Mouse (Mus musculus) lung, adult 18-20 months (tissue): ENCODE results near the gene Sh3gl1.

Experiments
- DNase-seq, 2 experiments: peaks; one replicate each; pipeline ENCODE4 v3.0.0; 2022; ENCODE audit warnings: mixed read lengths in 2 of 2

Gene Sh3gl1

DNA sequence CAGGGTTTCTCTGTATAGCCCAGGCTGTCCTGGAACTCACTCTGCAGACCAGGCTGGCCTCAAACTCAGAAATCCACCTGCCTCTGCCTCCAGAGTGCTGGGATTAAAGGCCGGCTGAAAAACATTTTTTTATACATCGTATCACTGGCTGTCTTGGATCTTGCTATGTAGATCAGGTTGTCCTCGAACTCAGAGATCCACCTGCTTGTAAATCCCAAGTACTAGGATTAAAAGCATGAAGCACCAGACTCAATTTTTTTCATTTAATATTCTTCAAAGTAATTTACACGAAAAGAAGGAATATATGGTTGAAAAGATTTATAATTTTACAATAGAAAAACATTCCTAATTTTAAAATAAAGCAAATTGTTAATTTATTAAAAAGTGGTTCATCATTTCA is 2.9 kb upstream of the Sh3gl1 start:
- DNase-seq, result no peak

DNA sequence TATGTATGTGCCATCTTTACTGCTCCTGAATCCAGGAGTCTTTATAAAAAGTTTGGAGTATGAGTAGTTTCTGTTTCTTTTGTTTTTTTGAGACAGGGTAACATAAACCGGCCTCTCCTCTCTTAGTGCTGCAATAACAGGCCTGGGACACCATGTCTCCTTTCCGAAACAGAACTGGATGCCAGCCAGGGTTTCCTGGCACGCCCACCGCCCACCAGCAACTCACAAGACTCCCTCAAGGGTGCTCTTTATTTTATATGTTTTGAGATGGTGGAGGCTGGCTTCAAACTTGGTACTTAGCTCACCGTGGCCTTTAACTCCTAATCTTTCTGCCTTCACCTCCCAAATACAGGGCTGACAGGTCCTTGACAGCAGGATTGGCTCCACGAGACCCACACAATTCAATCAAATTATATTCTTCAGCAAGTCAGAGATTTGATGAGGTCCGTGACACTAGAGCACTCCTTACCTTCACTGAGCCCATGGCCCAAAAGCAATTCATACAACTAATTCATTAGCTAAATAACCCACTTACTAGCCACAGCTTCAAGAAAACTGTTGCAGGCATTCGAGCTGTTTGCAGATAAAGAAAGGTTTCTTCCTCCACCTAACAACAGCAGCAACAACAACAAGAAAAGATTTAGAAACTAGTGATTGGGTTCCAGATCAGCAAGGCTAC is 2.3 kb upstream of the Sh3gl1 start:
- no peak for DNase-seq

DNA sequence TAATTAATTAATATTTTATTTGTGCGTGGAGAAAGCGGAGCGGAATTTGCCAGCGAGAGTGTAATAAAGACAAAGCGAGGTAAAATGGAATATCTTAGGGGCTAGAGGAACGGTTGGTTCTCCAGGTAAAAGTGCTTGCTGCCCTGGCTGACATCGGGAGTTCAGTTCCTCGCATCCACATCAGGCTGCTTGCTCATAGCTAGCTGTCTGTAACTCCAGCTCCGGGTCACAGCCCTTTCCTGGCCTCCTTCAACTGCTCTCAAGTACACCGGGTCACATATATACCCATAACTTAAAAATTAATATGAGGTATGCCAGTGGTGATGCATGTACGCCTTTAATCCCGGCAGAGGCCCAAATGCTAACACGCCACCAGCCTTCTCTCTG is 459 bp upstream of the Sh3gl1 start:
- no peak for DNase-seq

DNA sequence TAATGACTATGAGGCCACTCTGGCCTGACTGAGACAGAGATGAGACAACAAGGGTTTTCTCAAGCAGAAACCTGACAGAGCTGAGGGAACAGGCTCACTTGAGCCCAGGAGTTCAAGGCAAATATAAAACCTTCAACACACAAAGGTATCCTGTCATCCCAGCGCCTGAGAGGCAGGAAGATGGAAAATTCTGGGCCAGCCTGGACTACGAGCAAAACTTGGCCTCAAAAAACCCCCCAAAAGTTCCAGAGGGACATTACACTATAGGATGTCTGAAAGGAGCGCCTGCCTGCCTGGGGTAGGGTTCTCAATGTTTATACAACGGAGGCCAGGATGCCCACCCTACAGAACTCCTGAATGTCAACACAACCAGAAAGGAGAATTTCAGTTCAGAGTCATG is 1.2 kb downstream of the Sh3gl1 start:
- no peak for DNase-seq

DNA sequence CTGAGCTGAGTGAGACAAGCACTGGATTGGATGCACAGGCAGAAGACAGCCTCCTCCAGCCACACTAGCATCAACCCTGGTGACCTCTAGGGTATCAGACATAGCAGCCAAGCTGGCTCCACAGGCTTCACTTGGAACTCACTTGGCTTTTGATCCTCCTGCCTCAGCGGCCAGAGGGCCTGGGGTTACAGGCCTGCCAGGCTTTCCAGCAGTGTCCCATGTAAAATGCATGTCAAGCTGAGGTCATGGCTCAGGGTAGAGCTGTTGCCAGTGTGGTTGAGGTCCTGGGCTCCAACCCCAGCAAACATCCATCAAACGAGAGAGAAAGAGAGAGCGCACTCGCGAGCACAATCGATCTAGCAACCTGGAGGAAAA is 1.7 kb downstream of the Sh3gl1 start:
- no peak for DNase-seq

DNA sequence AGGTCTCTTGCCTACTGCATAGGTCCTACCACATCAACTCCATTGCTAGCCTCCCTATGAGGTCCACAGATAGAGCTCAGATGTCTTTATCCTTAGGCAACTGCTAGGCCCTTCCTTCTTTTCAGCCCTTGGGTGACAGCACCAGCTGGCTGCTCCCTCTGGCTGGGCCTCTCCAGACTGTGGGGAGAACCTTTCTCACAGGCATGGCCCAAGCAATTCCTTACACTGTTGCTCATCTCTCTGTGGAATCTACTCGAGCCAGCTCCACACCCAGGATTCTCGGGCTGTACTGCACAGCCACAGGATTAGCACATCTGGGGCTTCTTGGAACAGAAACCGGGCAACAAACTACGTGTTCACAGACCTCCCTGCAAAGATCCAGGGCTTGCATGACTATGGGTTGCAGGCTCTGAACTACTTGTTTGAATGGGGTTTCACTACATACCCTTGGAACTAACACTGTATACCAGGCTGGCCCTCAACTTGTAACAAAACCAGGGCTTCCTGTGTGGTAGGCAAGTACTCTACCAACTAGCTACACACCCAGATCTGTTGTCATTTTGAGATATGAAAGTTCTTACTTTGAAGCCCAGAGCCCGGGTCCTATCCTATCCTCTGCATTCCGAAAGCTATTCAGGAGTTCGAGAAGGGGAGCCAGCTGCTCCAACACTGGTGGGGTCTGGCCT is 2.3 kb downstream of the Sh3gl1 start:
- DNase-seq, result no peak

DNA sequence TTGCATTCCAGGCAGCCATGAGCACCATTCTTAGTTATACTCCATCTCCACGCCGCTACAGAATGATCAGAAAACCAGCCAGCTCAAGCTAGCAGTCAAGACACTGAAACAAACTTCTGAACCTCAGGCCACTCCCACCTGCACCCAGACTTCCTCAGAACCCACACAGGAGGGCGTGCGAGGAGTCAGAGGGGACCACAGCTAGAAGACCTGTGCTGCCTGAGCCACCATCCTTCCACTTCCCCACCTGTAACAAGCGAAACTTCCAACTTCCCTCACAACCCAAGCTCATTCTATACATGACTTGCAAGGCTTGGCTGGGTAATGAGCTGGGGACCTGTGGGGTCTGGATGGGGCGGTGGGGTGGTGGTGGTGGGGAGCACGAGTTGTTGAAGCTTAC is 3.6 kb downstream of the Sh3gl1 start:
- DNase-seq, result no peak

DNA sequence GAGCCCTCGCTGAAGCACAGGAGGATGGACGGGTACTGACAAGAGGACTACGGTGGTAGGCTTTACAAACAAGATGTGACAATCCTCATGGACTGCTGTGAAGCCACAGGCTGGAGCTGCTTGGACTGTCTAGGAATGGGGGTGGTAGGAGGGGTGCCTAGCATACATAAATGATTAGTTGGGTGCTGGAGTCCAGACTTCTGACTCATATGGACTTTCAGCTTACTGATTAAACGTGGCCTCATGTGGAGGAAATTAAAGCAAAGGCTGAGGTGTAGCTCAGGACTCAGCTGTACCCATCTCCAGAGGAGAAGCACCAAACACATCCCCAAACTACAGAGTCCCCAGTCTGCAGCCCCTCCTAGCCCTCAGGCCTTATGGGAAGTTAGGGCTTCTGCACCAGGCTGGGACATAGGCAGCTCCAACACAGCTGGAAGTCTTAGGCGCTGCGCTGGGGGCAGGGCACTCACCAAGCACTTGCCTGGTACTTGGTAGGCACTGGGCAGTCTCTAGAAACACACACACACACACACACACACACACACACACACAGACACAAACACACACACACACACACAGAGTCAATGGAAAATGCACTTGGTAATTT is 4.2 kb downstream of the Sh3gl1 start:
- DNase-seq, result no peak

DNA sequence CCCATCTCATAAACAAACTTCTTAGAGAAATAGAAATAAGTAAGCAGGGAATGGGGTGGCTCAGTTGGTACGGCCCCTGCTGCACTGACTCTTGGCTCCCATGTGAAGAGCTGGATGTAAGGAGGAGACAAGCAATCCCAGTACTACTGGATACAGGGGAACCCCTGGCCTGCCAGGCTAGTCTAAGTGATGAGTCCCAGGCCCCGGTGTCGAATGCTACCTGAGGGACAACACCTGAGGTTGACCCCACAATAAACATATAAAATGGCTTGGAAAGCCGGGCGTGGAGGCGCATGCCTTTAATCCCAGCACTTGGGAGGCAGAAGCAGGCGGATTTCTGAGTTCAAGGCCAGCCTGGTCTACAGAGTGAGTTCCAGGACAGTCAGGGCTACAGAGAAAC is 5.0 kb downstream of the Sh3gl1 start:
- DNase-seq, result no peak

DNA sequence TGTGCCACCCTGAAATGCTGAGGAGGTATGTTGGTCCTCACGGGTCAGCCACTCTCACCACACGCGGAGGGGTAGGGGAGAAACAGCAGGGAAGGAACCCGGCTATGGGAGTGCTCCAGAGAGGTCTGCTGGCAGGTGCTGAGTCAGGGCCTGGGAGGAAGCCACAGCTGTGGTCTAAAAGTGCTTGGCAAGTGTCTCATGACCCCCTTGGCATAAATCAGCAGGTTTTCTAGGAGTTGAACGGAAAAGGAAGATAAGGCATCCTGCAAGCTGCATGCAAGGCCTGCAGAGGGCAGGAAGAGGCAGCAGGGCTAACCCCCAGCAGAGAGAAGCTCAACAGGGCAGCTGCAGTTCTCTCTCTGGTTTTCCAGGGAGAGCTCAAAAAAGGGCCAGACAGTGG is 5.5 kb downstream of the Sh3gl1 start:
- DNase-seq, result peak; percentile 35 to 49

DNA sequence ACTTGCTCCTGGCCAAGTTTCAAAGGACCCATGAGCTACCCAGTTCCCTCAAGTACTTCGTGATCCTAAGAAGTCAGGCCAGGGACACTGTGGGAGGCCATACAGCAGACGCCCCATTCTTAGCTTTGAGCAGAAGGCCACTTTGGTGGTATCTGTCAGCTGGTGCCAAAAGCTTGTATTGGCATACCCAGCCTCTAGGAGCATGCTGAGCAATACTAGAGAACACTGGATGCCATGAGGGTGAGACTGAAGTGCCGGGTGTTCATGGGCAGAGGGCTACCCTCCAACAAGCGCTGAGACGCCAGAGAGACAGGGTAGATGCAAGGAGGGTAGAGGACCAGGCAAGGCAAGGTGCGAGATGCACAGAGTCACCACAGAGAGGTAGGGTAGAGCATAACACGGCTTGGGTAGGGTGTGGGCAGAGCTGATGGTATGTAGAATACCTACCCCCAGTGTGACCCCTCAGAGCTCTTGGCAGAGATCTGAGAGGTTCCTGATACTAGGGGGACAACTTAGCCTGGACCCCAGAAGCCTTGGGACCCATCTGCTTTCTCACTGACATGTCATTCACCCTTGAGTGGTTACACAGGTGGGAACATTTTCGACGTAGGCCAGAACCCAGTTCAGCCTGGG is 6.1 kb downstream of the Sh3gl1 start:
- DNase-seq, result no peak

DNA sequence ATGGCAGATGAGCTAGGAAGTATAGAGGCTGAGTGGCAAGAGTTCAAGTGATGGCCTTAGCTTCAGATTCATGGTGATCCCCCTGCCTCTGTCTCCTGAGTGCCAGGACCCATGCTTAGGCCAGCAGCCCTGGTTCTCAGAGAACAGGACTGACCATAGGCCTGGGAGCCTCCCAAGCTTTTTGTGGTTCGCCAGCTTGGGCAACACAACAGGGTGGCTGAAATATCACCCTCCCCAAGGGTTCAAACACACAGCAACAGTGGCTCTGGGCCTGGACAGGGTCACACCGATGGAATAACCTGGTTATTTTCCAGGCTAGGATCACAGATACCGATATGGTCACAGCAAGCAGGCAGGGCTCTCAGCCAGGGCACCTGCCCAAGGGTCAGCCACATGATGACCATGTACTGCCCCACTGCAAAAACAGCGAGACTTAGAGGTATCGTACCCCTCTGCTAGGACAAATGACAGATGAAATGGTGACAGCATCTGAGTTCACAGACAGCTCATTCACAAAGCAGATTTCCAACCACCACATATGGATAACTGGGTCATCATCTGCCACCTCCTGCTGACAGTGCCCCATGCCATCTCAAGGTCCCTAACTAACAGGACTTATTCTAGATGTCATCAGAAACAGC is 8.5 kb downstream of the Sh3gl1 start:
- no peak for DNase-seq

DNA sequence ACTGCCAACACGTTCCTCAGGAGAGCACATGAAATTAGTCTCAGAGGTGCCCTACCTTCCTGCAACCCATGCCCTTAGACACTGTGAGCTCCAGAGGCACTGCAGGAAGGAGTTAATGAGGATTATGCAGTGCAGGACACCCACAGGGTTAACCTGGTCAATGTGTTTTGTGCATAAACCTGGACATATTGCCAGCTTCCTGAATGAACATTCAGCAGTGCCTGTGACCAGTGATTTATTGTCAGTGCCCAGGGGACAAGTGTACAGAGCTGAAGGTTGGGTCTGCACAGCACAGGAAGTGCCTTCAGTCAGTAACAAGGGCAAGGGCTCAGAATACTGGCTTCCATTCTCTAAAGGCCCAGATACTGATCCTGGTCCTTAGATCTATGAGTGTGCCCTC is 9.6 kb downstream of the Sh3gl1 start:
- DNase-seq, result no peak

DNA sequence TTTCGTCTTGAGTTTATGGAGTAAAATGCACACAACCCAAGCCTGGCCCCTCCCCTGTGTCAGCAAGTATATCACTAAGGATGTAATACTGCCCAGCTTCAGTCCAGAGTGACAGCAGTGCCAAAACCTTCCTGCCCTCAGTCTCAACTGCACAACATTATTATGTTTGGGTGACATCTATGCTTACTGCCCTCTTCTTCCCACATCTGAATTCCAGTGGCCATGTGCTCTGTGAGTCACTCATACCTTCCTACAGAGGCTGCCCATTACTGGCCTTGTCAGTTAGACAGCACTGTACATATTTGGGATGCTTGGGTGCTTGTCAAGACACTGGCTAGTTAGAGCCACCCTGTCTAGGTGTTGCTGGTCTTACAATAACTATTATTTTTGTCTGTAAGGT is 10.1 kb downstream of the Sh3gl1 start:
- no peak for DNase-seq

DNA sequence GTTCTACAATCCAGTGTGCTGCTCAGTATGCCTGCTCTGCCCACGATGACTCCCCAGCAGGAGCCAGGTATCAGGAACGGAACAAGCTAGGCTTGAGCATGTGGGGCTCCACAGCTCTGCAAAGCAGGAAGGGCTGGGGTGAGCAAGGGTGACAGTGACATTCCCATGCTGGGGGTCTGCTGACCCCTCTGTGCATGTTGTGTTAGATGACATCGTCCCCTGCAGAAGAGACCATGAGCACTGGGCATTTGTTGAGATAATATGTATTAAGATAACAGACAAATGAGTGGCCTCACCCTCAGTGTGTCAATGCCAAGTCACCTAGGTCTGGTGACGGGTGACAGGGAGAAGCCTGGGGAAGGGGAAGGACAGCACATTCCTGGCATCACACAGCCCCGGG is 11.5 kb downstream of the Sh3gl1 start:
- no peak for DNase-seq

DNA sequence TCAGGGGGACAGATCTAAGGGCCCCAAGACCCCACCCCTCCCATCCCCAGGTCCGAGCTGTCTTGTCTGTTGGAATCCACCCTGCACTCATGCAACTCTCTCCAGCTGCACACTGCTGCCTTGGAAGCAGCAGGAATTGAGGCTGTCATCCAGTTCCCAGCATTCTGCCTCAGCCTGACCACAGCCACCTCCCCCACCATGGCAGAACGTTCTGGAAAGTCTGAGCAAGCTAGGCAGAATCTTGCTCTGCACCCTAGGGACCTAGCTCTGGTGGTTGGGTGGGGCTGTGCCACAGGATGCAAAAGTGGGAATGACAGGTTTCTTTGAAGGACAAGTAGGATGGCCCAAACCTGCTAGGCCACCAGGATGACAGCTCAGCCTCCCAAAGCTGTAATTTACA is 12.0 kb downstream of the Sh3gl1 start:
- DNase-seq, result no peak

DNA sequence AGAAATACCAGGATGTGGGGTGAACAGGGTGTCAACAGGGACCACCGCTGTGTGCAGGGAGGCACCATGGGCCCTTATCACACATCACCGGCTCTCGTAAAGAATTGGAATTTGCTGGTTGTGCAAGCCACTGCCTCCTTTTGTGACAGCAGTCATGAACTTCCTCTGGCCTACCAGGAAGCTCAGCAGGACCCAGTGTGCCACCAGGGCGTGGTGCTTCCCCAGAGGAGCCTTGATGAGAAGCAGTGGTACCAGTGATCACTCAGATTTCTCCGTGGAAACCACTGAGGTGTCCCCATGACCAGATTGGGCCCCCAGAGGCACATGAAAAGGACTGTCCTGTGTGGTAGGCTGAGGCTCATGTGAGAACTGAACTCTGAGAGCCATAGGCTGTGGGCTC is 13.0 kb downstream of the Sh3gl1 start:
- DNase-seq, result peak; percentile 61

DNA sequence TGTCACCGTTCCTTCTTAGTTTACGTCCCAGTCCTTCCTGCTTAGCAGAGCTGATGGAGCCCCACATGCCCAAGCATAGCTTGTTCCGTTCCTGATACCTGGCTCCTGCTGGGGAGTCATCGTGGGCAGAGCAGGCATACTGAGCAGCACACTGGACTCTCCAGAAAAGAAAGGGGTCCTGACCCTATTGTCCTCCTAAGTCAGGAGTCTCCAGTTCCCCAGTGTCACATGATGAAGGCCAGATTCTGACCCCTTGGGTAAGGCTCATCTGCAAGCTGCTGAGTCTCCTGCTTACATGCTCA is 13.5 kb downstream of the Sh3gl1 start:
- no peak for DNase-seq

DNA sequence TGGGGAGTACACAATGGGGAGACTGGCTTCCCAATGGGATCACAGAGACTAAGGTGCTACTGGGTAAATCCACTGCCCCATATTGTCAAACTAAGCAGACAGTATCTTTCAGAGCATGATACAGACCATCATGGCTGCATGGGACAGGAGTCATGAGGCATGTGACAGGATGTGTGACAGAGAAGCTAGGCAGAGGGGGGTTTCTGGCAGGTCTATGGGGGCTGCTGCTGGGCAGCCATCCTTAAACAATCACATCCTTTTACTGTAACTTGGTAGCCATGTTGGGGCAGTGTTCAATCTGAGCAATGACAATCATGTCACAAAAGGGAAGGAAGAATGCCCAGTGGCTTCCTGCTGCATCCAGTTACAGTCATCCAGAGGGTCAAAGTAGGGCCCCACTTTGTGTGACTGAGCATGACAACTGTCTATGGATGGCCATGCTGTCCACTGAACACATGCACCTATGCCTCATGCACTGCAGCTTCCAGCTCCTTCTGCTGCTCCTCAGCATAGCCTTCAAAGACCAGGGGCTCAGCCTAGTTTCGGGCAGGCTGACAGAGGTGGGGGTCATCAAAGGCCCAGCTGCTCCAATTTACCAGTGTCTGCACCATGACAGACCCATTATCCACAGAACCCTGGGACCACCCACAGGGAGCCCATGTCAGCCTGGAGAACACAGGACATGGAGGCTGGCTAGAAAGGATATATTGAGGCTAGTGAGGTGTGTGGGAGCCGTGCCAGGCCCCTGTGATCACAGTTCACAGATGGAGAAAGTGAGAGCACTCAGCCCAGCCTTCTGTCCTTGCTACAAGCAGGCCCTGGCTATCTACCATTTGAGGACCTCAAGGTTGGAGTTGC is 14.1 kb downstream of the Sh3gl1 start:
- DNase-seq, result no peak

DNA sequence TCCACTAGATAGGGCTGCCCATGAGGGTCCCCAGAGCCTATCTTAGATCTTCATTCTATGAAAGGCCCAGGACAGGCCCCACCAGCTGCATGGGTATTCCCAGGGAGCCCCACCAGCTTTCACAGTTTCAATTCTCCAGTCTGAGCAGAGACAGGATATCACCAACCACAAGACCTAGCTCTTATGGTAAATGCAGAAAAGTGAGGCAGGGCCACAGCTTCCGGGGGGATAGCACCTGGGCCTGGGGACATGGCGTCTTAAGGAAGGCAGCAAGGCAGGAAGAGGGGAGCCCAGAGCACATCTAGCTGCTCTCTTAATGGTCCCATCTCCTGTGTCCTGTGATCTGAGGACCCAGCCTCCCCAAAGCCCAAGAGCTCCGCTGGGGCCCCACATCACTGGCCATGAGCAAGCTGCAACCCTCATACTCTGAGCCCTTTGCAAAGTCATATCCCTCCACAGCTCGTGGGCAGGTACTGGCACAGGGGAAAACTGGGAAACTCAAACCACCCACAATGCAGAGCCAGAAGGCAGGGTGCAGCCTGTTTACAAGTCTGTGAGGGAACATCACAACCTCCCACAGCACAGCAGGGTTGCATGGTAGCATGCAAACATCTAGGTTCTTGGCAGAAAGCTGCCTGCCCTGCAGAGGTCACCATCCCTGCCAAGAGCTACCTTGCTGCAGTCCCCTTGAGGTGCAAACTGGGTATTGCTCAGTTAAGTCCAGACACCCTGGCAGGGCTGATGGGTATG is 15.1 kb downstream of the Sh3gl1 start:
- no peak for DNase-seq

DNA sequence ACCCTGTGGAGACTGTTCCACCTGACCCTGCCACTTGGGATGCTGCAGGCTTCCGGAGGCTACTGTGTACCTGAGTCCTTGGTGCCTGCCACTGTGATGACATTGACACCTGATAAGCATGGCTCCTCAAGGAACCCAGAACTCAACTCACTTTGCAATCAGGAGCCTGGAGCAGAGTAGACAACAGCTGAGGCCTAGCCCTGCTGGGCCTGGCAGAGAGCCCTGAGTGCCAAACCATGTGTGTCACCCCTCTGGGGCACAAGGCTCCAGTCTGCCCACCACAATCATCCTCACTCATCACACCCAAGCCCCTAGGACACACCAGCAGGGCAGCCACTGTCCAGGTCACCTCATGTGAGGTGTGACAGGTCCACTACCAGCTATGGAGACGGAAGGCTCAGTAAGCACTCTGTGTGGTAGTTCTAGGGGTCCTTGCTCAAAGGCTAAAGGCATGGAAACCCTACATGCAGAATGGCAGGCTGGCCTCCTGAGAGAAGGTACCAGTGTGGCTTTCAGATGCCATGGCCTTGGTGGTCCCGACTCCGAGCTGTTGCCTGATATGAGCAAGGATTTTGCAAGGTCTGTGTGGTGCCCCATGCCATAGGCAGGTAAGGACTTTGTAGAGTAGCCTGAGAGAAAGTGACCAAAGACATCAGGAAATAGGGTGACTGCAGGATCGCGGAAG is 15.9 kb downstream of the Sh3gl1 start:
- no peak for DNase-seq
